Mouse (Mus musculus): ENCODE measurements around the gene Gm49425. TPM values are rescaled to one million over a fixed set of nuclear protein-coding genes. Genes with fewer than 3 reads are reported as not detected.

The Gm49425 gene
- polyA plus RNA-seq, 1 experiment = not detected

DNA sequence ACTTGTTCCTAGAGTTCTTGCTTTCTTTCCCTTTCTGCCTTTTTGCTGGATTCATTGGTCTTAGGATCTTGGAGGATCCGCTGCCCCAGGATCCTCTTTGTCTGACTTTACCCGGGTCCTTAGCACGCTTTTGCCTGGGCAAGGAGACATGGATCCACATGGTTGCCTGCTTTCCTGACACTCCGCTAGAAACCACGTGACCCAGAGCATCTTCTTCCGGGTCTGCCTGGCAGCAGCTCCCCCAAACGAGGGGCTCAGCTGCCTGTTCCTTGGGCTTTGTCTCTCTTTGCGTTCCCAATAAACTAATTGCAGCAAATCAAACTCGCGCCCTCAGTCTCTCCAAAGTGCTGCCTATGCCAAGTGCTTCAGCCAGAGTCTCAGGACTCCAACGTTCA is 37.4 kb downstream of the Gm49425 start:
- TF ChIP-seq POLR2A (IDR thresholded peaks at IDR 0.05; ENCODE audit: insufficient read depth, low read depth, low read length) = no peak
- no peak for TF ChIP-seq CTCF (IDR thresholded peaks at IDR 0.05; ENCODE audit: insufficient read depth, low read depth, low read length)
- 23% methylated on average over 11 of the region's 11 CpGs for WGBS
- Histone ChIP-seq H3K4me1 (ENCODE audit: control insufficient read depth, insufficient read depth, low read length) (peaks cover 10% of the 10 kb centered on the region), H3K4me3 (ENCODE audit: insufficient read depth, low read depth, low read length) (peak overlapping the region; percentile 15; the same call in 1 of the 2 replicates), H3K27ac (ENCODE audit: insufficient read depth, low read depth, low read length) (no peak overlapping the region)

DNA sequence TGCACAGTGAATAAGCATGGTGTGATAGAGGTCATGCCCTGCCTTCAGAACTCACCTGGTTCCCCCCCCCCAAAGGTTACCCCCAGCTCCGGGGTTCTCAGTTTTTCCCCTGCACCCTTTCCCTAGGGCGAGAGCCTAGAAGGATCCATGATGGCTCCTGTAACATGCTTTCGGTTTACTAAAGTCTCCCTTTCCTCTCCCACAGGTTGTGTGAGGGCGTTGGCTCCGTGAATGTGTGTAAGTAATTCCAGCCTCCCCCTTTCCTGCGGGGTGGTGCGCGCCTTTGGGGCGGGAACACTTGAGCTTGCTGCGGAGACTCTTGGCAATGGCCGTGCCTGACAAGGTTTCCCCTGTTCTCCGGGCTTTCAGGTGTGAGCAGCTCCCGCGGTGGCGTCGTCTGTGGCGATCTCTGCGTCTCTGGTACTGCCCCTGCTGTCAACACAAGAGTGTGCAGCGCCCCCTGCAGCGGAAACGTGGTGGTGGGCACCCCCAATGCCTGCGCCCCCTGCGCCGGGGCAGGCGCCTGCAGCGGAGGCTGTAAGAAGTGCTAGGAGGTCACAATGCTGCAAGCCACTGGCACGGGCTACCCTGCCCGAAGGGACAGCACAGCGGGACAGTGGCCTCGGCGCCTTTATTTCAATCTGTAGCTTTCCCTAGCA is 37.9 kb downstream of the Gm49425 start:
- TF ChIP-seq POLR2A (IDR thresholded peaks at IDR 0.05; ENCODE audit: insufficient read depth, low read depth, low read length) (no peak), CTCF (IDR thresholded peaks at IDR 0.05; ENCODE audit: insufficient read depth, low read depth, low read length) (peak; percentile 57; the same call in 1 of the 2 replicates)
- peak overlapping the region; percentile 15 for H3K4me3 ChIP-seq (ENCODE audit: insufficient read depth, low read depth, low read length)
- WGBS = 6% methylated on average over 31 of the region's 31 CpGs
- H3K4me1 ChIP-seq (ENCODE audit: control insufficient read depth, insufficient read depth, low read length) = peaks cover 10% of the 10 kb centered on the region
- no peak overlapping the region for H3K27ac ChIP-seq (ENCODE audit: insufficient read depth, low read depth, low read length)

DNA sequence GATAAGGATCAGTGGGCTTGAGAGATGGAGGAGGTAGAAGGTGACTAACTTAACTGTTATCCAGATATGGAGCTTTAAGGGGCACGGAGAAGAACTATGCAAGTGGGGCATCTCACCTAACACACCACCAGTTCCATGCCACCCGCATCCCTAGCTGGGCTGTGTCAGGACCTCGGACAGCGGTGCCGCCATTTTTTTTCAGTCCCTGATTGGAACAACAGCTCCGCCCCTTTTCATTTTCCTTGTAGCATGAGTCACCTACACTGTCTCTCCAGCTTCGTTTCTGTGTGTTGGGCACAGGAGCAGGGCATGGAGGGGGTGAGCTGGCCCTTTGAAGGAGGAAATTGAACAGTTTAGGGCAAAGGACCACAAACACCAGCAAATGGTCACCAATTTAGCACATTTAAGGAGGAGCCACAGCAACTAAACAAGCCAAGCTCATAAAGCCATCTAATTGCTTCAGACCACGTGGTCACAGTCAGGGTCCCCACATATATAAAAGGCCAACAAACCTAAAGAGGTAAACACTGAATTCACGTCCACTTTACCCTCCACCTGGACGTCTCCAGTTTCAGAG is 44.0 kb downstream of the Gm49425 start, which contains the start of gene Krt86:
Gene Krt86 (plus strand): TSS at position 527 of the 577 bp plus-strand sequence.
- 45% methylated on average over 10 of the region's 10 CpGs for WGBS
- Histone ChIP-seq H3K4me1 (ENCODE audit: control insufficient read depth, insufficient read depth, low read length) (no peaks in the 10 kb centered on the region), H3K27ac (ENCODE audit: insufficient read depth, low read depth, low read length) (no peak within 1 kb of the TSS), H3K4me3 (ENCODE audit: insufficient read depth, low read depth, low read length) (no peak within 1 kb of the TSS)
- TF ChIP-seq CTCF (IDR thresholded peaks at IDR 0.05; ENCODE audit: insufficient read depth, low read depth, low read length) (no peak), POLR2A (IDR thresholded peaks at IDR 0.05; ENCODE audit: insufficient read depth, low read depth, low read length) (no peak)

DNA sequence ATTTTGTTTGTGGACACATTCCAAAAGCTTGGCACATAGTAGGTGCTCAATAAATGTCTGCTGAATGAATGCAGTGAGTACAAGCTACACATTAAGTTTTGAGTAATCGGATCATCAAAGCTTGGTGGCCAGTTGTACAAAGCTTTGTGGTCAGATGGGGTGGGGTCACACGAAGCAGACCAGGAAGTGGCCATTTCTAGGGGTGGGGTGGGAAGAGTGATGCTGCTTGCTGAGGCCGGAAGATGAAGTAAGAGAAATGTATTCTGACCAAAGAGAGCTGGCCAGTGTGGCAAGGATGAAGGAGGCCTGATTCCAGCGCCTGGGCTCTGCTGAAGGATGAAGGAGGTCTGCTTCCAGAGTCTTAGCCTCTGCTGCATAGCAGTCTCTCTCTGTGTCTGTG is 48.0 kb downstream of the Gm49425 start:
- Histone ChIP-seq H3K4me3 (ENCODE audit: insufficient read depth, low read depth, low read length) (no peak overlapping the region), H3K27ac (ENCODE audit: insufficient read depth, low read depth, low read length) (no peak overlapping the region), H3K4me1 (ENCODE audit: control insufficient read depth, insufficient read depth, low read length) (no peaks in the 10 kb centered on the region)
- 89% methylated on average over 4 of the region's 4 CpGs for WGBS
- TF ChIP-seq CTCF (IDR thresholded peaks at IDR 0.05; ENCODE audit: insufficient read depth, low read depth, low read length) = no peak
- no peak for TF ChIP-seq POLR2A (IDR thresholded peaks at IDR 0.05; ENCODE audit: insufficient read depth, low read depth, low read length)

Other genes with a start within 250 kb of the Gm49425 start
- gene Atg101, start 233.0 kb downstream of the Gm49425 start, polyA plus RNA-seq (2012; ENCODE audit: insufficient read depth, insufficient read length, low replicate concordance, missing spikeins) = not detected in 2 replicates
- not detected in 2 replicates for gene 6030408B16Rik, start 224.0 kb downstream of the Gm49425 start, polyA plus RNA-seq (2012; ENCODE audit: insufficient read depth, insufficient read length, low replicate concordance, missing spikeins)
- gene Krt80, start 147.1 kb downstream of the Gm49425 start, polyA plus RNA-seq (2012; ENCODE audit: insufficient read depth, insufficient read length, low replicate concordance, missing spikeins) = not detected in 2 replicates
- not detected in 2 replicates for gene Krt7, start 106.2 kb downstream of the Gm49425 start, polyA plus RNA-seq (2012; ENCODE audit: insufficient read depth, insufficient read length, low replicate concordance, missing spikeins)
- not detected in 2 replicates for gene Krt87, start 78.5 kb downstream of the Gm49425 start, polyA plus RNA-seq (2012; ENCODE audit: insufficient read depth, insufficient read length, low replicate concordance, missing spikeins)
- not detected in 2 replicates for gene Krt88, start 69.5 kb downstream of the Gm49425 start, polyA plus RNA-seq (2012; ENCODE audit: insufficient read depth, insufficient read length, low replicate concordance, missing spikeins)
- not detected in 2 replicates for gene Krt81, start 53.5 kb downstream of the Gm49425 start, polyA plus RNA-seq (2012; ENCODE audit: insufficient read depth, insufficient read length, low replicate concordance, missing spikeins)
- gene Krt86, start 43.8 kb downstream of the Gm49425 start, polyA plus RNA-seq (2012; ENCODE audit: insufficient read depth, insufficient read length, low replicate concordance, missing spikeins) = not detected in 2 replicates
- not detected in 2 replicates for gene Krt83, start 25.7 kb downstream of the Gm49425 start, polyA plus RNA-seq (2012; ENCODE audit: insufficient read depth, insufficient read length, low replicate concordance, missing spikeins)
- gene Krt84, start 15.6 kb upstream of the Gm49425 start, polyA plus RNA-seq (2012; ENCODE audit: insufficient read depth, insufficient read length, low replicate concordance, missing spikeins) = not detected in 2 replicates
- gene Krt82, start 33.4 kb upstream of the Gm49425 start, polyA plus RNA-seq (2012; ENCODE audit: insufficient read depth, insufficient read length, low replicate concordance, missing spikeins) = not detected in 2 replicates
- gene Krt90, start 45.7 kb upstream of the Gm49425 start, polyA plus RNA-seq (2012; ENCODE audit: insufficient read depth, insufficient read length, low replicate concordance, missing spikeins) = not detected in 2 replicates
- gene Krt75, start 56.6 kb upstream of the Gm49425 start, polyA plus RNA-seq (2012; ENCODE audit: insufficient read depth, insufficient read length, low replicate concordance, missing spikeins) = not detected in 2 replicates
- gene Gm5414, start 110.9 kb upstream of the Gm49425 start, polyA plus RNA-seq (2012; ENCODE audit: insufficient read depth, insufficient read length, low replicate concordance, missing spikeins) = not detected in 2 replicates
- not detected in 2 replicates for gene Gm5478, start 130.1 kb upstream of the Gm49425 start, polyA plus RNA-seq (2012; ENCODE audit: insufficient read depth, insufficient read length, low replicate concordance, missing spikeins)
- not detected in 2 replicates for gene Krt6b, start 163.0 kb upstream of the Gm49425 start, polyA plus RNA-seq (2012; ENCODE audit: insufficient read depth, insufficient read length, low replicate concordance, missing spikeins)
- not detected in 2 replicates for gene Krt6a, start 177.0 kb upstream of the Gm49425 start, polyA plus RNA-seq (2012; ENCODE audit: insufficient read depth, insufficient read length, low replicate concordance, missing spikeins)
- not detected in 2 replicates for gene Krt5, start 195.6 kb upstream of the Gm49425 start, polyA plus RNA-seq (2012; ENCODE audit: insufficient read depth, insufficient read length, low replicate concordance, missing spikeins)
- gene Krt71, start 225.8 kb upstream of the Gm49425 start, polyA plus RNA-seq (2012; ENCODE audit: insufficient read depth, insufficient read length, low replicate concordance, missing spikeins) = not detected in 2 replicates

All from olfactory bulb, adult 2 months (tissue).